Mouse (Mus musculus): ENCODE results near the gene Strn3. TPM values are rescaled to one million over a fixed set of nuclear protein-coding genes. Genes with fewer than 3 reads are reported as not detected.

Gene Strn3
- total RNA-seq, 2 experiments from 2014 or later, result 79.3 to 81.5 TPM

Other genes with a start within 250 kb of the Strn3 start
- gene Coch, start 98.6 kb downstream of the Strn3 start, total RNA-seq (2021), result 10 to 100 TPM; 35.2 to 36.7 TPM
- gene Ap4s1, start 864 bp downstream of the Strn3 start, total RNA-seq (2021), result 10 to 100 TPM; 44.0 to 44.5 TPM
- 10 to 100 TPM; 89.9 to 90.7 TPM for gene Hectd1, start 137.6 kb upstream of the Strn3 start, total RNA-seq (2021)

Data from left cerebral cortex, postnatal 10 days (tissue).